Mouse (Mus musculus) liver, embryonic 13.5 days (tissue): ENCODE results near the gene Gm20903. TPM values are rescaled to one million over a fixed set of nuclear protein-coding genes. Genes with fewer than 3 reads are reported as not detected.
"Not testable (repeated sequence)": the region's sequence is repeated elsewhere in the genome, so short reads cannot be mapped to it uniquely, and the experiment has no call there.

Source experiments
- ATAC-seq: fragments of 200-750 bp; cut with Nextera tagmentation; 2 replicates; pipeline ENCODE4 v1.8.0; 2017; ENCODE audit warnings: low read depth, mild to moderate bottlenecking, moderate number of reproducible peaks, moderate library complexity
- DNase-seq: peaks from one replicate; pipeline ENCODE4 v3.0.0; 2022
- H3K27ac ChIP-seq: fragments of 300-500 bp; sonication (generic); 2 replicates; pipeline ENCODE4 v1.5.1; 2015; ENCODE audit warnings: moderate library complexity, mild to moderate bottlenecking, inconsistent platforms
- H3K27me3 ChIP-seq: fragments of 300-500 bp; sonication (generic); 2 replicates; pipeline ENCODE4 v1.6.1; 2015; ENCODE audit warnings: mild to moderate bottlenecking, inconsistent platforms
- H3K36me3 ChIP-seq: fragments of 300-500 bp; sonication (generic); 2 replicates; pipeline ENCODE4 v1.6.1; 2015; ENCODE audit warnings: mild to moderate bottlenecking, inconsistent platforms
- H3K4me1 ChIP-seq: fragments of 300-500 bp; sonication (generic); replicated peaks from 2 replicates; pipeline ENCODE4 v1.6.1; 2015; ENCODE audit warnings: inconsistent platforms
- H3K4me2 ChIP-seq: fragments of 300-500 bp; sonication (generic); 2 replicates; pipeline ENCODE4 v1.6.1; 2015; ENCODE audit warnings: inconsistent platforms, mild to moderate bottlenecking, moderate library complexity
- H3K4me3 ChIP-seq: fragments of 300-500 bp; sonication (generic); replicated peaks from 2 replicates; pipeline ENCODE4 v1.5.1; 2015; ENCODE audit warnings: mild to moderate bottlenecking, inconsistent platforms
- H3K9ac ChIP-seq: fragments of 300-500 bp; sonication (generic); 2 replicates; pipeline ENCODE4 v1.6.1; 2015; ENCODE audit warnings: mild to moderate bottlenecking, inconsistent platforms
- H3K9me3 ChIP-seq: fragments of 300-500 bp; sonication (generic); replicated peaks from 2 replicates; pipeline ENCODE4 v1.6.1; 2016; ENCODE audit warnings: inconsistent platforms
- WGBS: fragments of 180-500 bp; shearing (Covaris S2); methylation state at CpG from one replicate; pipeline ENCODE4 v1.1.7; 2015; ENCODE audit not compliant: insufficient replicate concordance; 5-methylcytosine and 5-hydroxymethylcytosine counted together
- polyA plus RNA-seq: library from polyadenylated mRNA; unstranded; fragments of >200 nt; fragmentation: Nextera tagmentation; extraction: Ambion mirVana; gene quantifications from 2 replicates; pipeline ENCODE4 v1.2.1, GENCODE M21; 2015

Gene Gm20903
- not detected in 2 replicates for polyA plus RNA-seq

DNA sequence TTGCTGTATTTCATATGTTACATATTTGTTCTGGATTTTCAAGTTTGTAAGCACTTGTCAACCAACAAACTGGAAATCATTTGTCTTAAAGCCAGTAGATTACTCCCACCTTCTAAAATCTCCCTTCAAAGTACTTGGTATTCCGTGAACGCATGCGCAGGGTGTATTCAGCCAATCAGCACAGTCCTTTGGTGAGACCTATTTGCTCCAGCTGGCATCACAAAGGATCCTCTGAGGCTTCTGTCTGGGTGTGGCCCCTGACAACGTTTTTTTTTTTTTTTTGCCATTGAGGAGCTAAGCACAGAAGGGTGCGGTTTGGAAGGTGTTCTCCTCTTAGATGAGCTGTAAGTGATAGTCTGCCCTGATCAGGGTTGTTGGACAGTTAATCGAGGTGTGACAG lies at the start of gene Gm20903:
Gm20903 (plus strand) TSS at position 301 of the 400 bp plus-strand sequence.
- not testable (repeated sequence) for H3K9ac ChIP-seq, H3K4me1 ChIP-seq, H3K4me3 ChIP-seq, H3K4me2 ChIP-seq, ATAC-seq, H3K9me3 ChIP-seq, H3K27me3 ChIP-seq, H3K27ac ChIP-seq, DNase-seq, H3K36me3 ChIP-seq
- no CpG with 5 or more reads among the region's 6 CpGs for WGBS
